ENCODE assay signal across 15 mouse cellular contexts in genomic region chr12:101019443-101019842, GRCm38 (mm10). TPM values are rescaled to one million over a fixed set of nuclear protein-coding genes. Genes with fewer than 3 reads are reported as not detected.
DNase-seq lines count a peak whose midpoint lies in the region; ATAC-seq lines count a peak whose summit lies in the region.
"Had no signal": no experiment of that assay in that cellular context is flagged by ENCODE, and none has a peak within 500 bp of the region (broad histone marks: within the 10 kb centered on the region; RNA-seq: fewer than 3 reads in every experiment).

No protein-coding gene starts in this region.

- H3K27me3 ChIP-seq in hindbrain, embryonic 13.5 days, result 0 out of 2 replicates have a peak, but pooled peaks cover 5% of the 10 kb centered on the region
- H3K27me3 ChIP-seq in hindbrain, embryonic 16.5 days (replicated peaks; ENCODE audit: control insufficient read depth, insufficient read depth, low read length), result no peaks in the 10 kb centered on the region
- no peaks in the 10 kb centered on the region for H3K27me3 ChIP-seq in midbrain, embryonic 11.5 days (ENCODE audit: control insufficient read depth, insufficient read depth, low read length)
- no peaks in the 10 kb centered on the region for H3K27me3 ChIP-seq in midbrain, embryonic 10.5 days (ENCODE audit: low read depth, poor library complexity, severe bottlenecking)
- H3K27me3 ChIP-seq: limb, embryonic 13.5 days; liver, embryonic 15.5 days; Patski had no signal

- no peaks in the 10 kb centered on the region for H3K9me3 ChIP-seq in hindbrain, embryonic 13.5 days
- H3K9me3 ChIP-seq in hindbrain, embryonic 16.5 days (ENCODE audit: control insufficient read depth, low read length), result no peaks in the 10 kb centered on the region
- no peaks in the 10 kb centered on the region for H3K9me3 ChIP-seq in midbrain, embryonic 11.5 days (ENCODE audit: control insufficient read depth, low read length)
- no peaks in the 10 kb centered on the region; the same call in 1 of the 2 replicates for H3K9me3 ChIP-seq in midbrain, embryonic 10.5 days (replicated peaks)
- H3K9me3 ChIP-seq: limb, embryonic 13.5 days; liver, embryonic 15.5 days had no signal

- WGBS in hindbrain, embryonic 13.5 days, result 88% methylated on average over 7 of the region's 7 CpGs
- WGBS in hindbrain, embryonic 16.5 days, result 84% methylated on average over 7 of the region's 7 CpGs
- WGBS in midbrain, embryonic 11.5 days, result 88% methylated on average over 7 of the region's 7 CpGs
- WGBS in midbrain, embryonic 10.5 days, result 89% methylated on average over 7 of the region's 7 CpGs

- H3K9ac ChIP-seq in hindbrain, embryonic 13.5 days, result no peak overlapping the region
- no peak overlapping the region for H3K9ac ChIP-seq in hindbrain, embryonic 16.5 days (ENCODE audit: low read depth, low read length)
- H3K9ac ChIP-seq in midbrain, embryonic 11.5 days (ENCODE audit: low read length), result no peak overlapping the region
- H3K9ac ChIP-seq: heart, embryonic 12.5 days; limb, embryonic 13.5 days; liver, embryonic 15.5 days had no signal

- DNase-seq in midbrain, embryonic 11.5 days (ENCODE audit: low spot score, missing footprints), result no peak
- no peak for DNase-seq in midbrain, embryonic 10.5 days (ENCODE audit: low spot score)
- DNase-seq in thymus, postnatal 4 days, result peak; percentile 10
- DNase-seq in thymus, postnatal 14 days, result no peak
- DNase-seq in layer of hippocampus, adult 9-10 months (ENCODE audit: low spot score), result no peak
- DNase-seq: adrenal gland, postnatal 14 days; lung, postnatal 36 days had no signal

- H3K4me2 ChIP-seq in hindbrain, embryonic 13.5 days, result no peak overlapping the region
- no peak overlapping the region for H3K4me2 ChIP-seq in hindbrain, embryonic 16.5 days (ENCODE audit: low read length)
- H3K4me2 ChIP-seq in midbrain, embryonic 11.5 days, result no peak overlapping the region; the same call in 1 of the 2 replicates
- H3K4me2 ChIP-seq: heart, embryonic 12.5 days; limb, embryonic 13.5 days; liver, embryonic 15.5 days had no signal

- H3K4me3 ChIP-seq in hindbrain, embryonic 13.5 days, result no peak overlapping the region
- no peak overlapping the region for H3K4me3 ChIP-seq in hindbrain, embryonic 16.5 days (ENCODE audit: low read length)
- no peak overlapping the region for H3K4me3 ChIP-seq in midbrain, embryonic 11.5 days (ENCODE audit: low read depth, low read length)
- H3K4me3 ChIP-seq in midbrain, embryonic 10.5 days, result no peak overlapping the region
- H3K4me3 ChIP-seq: erythroblast, embryonic 14.5 days; heart, embryonic 12.5 days; limb, embryonic 13.5 days; liver, embryonic 15.5 days had no signal

- H3K36me3 ChIP-seq in hindbrain, embryonic 13.5 days, result peaks cover 17% of the 10 kb centered on the region
- H3K36me3 ChIP-seq in hindbrain, embryonic 16.5 days (ENCODE audit: control insufficient read depth, insufficient read depth, low read length), result peaks cover 4% of the 10 kb centered on the region
- peaks cover 18% of the 10 kb centered on the region; the same call in 1 of the 2 replicates for H3K36me3 ChIP-seq in midbrain, embryonic 11.5 days (ENCODE audit: control insufficient read depth, insufficient read depth, low read length)
- peaks cover 61% of the 10 kb centered on the region for H3K36me3 ChIP-seq in midbrain, embryonic 10.5 days
- H3K36me3 ChIP-seq: heart, embryonic 12.5 days; limb, embryonic 13.5 days had no signal

- H3K27ac ChIP-seq in hindbrain, embryonic 13.5 days, result peak overlapping the region; percentile 42; the same call in 1 of the 2 replicates
- H3K27ac ChIP-seq in hindbrain, embryonic 16.5 days (ENCODE audit: low read depth, low read length), result no peak overlapping the region
- H3K27ac ChIP-seq in midbrain, embryonic 11.5 days (ENCODE audit: low read depth, low read length), result no peak overlapping the region
- no peak overlapping the region for H3K27ac ChIP-seq in midbrain, embryonic 10.5 days (replicated peaks)
- H3K27ac ChIP-seq: limb, embryonic 13.5 days had no signal

- no peak for ATAC-seq in hindbrain, embryonic 13.5 days (ENCODE audit: low FRiP score)
- ATAC-seq in hindbrain, embryonic 16.5 days, result no peak
- peak; percentile 12; the same call in 1 of the 2 replicates for ATAC-seq in midbrain, embryonic 11.5 days (ENCODE audit: low FRiP score)
- ATAC-seq: activated CD4-positive, CD25-positive, alpha-beta regulatory T cell, adult 4 months; Patski had no signal

- peaks cover 68% of the 10 kb centered on the region for H3K4me1 ChIP-seq in hindbrain, embryonic 13.5 days (replicated peaks)
- peaks cover 26% of the 10 kb centered on the region for H3K4me1 ChIP-seq in hindbrain, embryonic 16.5 days (ENCODE audit: control insufficient read depth, insufficient read depth, low read depth, low read length)
- H3K4me1 ChIP-seq in midbrain, embryonic 11.5 days (ENCODE audit: control insufficient read depth, insufficient read depth, low read length), result peaks cover 20% of the 10 kb centered on the region
- H3K4me1 ChIP-seq in midbrain, embryonic 10.5 days, result peaks cover 93% of the 10 kb centered on the region

RNA-seq across cellular contexts. Expression of gene Ccdc88c, which starts 9.4 kb away (rescaled TPM):
- 12.9 and 13.8 TPM in 2 replicates for polyA plus RNA-seq in hindbrain, embryonic 13.5 days (2015; fragmentation: Nextera tagmentation; extraction: Ambion mirVana)
- 9.0 and 10.9 TPM in 2 replicates for polyA plus RNA-seq in hindbrain, embryonic 16.5 days (2015; fragmentation: Nextera tagmentation; extraction: Ambion mirVana)
- 11.0 TPM in 2 replicates for polyA plus RNA-seq in midbrain, embryonic 11.5 days (2014; fragmentation: Nextera tagmentation; extraction: Ambion mirVana)
- polyA plus RNA-seq in midbrain, embryonic 10.5 days (2016; fragmentation: Nextera tagmentation; extraction: Ambion mirVana), result 14.8 and 15.8 TPM in 2 replicates
